Mouse (Mus musculus) hematopoietic stem cell, adult 5-6 weeks (primary cell): Measurements from ENCODE around the gene Gnaq. TPM values are rescaled to one million over a fixed set of nuclear protein-coding genes. Genes with fewer than 3 reads are reported as not detected.

Source experiments
- ATAC-seq, 2 experiments: fragments of 125-278 bp in 1 of 2; replicated peaks in 1 of 2; 2 replicates each; pipeline ENCODE4 v1.8.0; 2016 to 2017; ENCODE audit warnings: inconsistent platforms in 2 of 2, mild to moderate bottlenecking in 2 of 2, moderate number of reproducible peaks in 2 of 2, low read depth in 1 of 2, moderate TSS enrichment in 1 of 2; ENCODE audit not compliant: low FRiP score in 2 of 2, poor library complexity in 2 of 2, severe bottlenecking in 2 of 2, insufficient read depth in 1 of 2, low TSS enrichment in 1 of 2
- total RNA-seq: library from RNA; stranded (forward); fragments of 172-1452, 232-1000 nt; gene quantifications from 2 replicates; pipeline ENCODE4 v1.2.3, GENCODE M21; 2017

The Gnaq gene
- 21.0 and 29.8 TPM in 2 replicates for total RNA-seq

DNA sequence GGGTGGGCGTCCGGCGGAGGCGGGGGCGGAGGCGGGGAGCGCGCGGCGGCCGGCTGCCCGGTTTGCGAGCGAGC, at the start of gene Gnaq:
TSS of gene Gnaq (plus strand) at position 41 of the 74 bp plus-strand sequence.
- ATAC-seq: no peak

GRCm38 (mm10) chr19:16083981-16084630, 48.5 kb upstream of the Gnaq start:
- ATAC-seq: peak in 1 of 2 experiments; percentile 64; a peak in 1 of 4 replicates

GRCm38 (mm10) chr19:16085248-16085647, 47.4 kb upstream of the Gnaq start:
- ATAC-seq: no peak

DNA sequence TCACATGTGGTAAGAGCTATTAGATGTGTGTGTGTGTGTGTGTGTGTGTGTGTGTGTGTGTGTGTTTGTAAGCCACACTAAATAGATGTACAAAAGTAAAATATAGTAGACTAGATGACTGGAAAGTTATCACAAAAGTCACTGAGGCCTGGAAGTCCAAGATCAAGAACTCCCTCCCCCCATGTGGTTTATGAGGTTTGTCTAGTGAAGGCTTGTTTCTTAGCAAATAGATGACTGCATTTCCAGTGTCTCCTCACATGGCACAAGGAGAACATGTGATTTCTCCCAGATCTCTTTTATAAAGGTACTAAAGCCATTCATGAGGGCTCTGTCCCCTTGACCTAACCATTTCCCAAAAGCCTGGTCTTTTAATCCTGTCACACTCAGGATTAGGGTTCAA, 46.5 kb upstream of the Gnaq start:
- no peak for ATAC-seq

DNA sequence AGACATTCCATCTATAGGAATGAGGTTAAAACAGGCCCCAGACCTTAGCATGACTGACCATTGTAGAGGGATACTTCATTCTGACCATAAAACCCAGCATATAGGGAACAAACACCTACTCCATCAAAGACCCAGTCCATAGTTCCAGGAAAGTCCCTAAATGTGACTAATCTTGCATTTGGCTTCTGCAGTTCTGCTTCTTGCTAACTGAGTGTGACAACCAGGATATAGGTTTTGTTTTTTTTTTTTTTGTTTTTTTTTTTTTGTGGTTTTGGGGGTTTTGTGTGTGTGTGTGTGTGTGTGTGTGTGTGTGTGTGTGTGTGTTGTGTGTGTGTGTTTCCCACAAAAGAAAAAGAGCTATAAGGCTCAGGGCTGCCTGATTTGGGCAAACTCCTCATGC, 46.0 kb upstream of the Gnaq start:
- ATAC-seq: peak in 1 of 2 experiments; percentile 60; a peak in 1 of 4 replicates

DNA sequence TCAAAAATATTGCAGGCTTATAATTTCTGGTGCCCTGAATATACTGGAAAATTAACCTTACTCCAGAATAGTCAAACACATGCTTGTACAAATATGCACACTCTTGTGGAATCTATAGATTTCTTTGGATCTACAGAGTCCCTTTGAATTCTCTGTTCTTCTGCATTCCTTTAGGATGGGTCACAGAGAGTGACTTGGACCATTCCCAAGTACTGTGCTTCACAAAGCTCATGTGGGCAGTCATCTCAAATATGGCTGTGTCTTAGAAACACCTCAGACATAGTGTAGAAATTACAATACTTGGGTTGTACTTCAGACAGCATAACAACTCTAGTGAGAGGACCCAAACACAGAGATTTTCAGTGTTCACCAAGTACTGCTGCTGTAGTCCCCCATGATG, 45.2 kb upstream of the Gnaq start:
- ATAC-seq: no peak

DNA sequence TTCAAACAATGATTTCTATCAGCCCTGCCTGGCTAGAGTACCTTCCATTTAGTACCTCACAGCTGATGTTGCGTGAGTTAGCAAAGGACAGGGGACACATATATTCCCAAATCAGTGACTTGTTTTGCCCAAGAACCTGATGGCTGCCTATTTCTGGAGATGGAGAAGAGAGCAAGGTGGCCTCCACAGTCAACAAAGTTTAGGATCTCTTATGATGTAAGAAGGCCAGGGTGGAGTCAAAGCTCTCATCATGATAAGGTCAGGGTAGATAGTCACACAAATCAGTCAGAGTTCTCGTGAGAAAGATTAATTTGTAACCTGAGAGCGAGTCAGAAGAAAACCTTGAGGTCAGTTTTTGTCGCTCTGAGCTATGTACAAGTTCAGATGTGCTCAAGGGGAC, 39.0 kb upstream of the Gnaq start:
- ATAC-seq: no peak

- peak in 1 of 2 experiments; percentile 45; a peak in 1 of 4 replicates for ATAC-seq
Observed at GRCm38 (mm10) chr19:16109901-16110300, 22.7 kb upstream of the Gnaq start.

GRCm38 (mm10) chr19:16110670-16111069, 22.0 kb upstream of the Gnaq start:
- ATAC-seq: peak; percentile 62

- ATAC-seq: no peak
Observed at GRCm38 (mm10) chr19:16113295-16113694, 19.3 kb upstream of the Gnaq start.

DNA sequence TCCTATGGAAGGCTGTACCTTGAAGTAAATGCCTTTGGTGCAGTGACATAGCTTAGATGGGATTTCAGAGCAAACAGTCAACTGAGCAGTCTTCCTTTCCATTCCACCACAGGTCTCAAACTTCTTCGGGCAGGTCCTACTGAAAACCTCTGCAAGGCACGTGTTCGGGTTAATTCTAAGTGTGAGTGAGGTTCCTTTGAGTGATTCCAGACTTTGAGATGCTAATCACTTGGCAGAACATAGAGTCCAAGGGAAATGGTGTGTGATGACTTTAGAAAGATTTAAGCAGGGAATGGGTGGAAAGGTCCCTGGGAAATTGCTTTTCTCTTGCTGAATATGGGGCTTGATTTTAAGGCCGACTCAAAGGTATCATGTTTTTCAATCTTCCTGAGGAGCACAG, 14.2 kb upstream of the Gnaq start:
- no peak for ATAC-seq

GRCm38 (mm10) chr19:16121301-16121700, 11.3 kb upstream of the Gnaq start:
- no peak for ATAC-seq

GRCm38 (mm10) chr19:16128715-16129114, 3.9 kb upstream of the Gnaq start:
- ATAC-seq: no peak; a peak in 1 of 4 replicates

DNA sequence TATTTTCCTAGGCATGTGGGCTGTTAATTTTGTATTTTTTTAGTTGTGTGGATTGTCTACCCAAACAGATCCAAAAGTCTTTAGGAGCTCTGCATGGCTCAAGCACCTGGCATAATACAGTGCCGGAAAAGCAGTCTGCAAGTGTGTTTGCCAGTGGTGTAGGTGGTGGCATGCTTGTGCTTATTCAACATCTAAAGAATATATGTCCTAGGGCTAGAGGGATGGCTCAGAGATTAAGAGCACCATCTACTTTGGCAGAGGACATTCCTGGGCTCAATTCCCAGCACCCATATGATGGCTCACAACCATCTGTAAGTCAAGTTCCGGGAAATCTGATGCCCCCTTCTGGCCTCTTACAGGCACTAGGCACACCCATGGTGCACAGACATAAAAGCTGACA, 3.5 kb upstream of the Gnaq start:
- ATAC-seq: no peak

- no peak for ATAC-seq
Observed at GRCm38 (mm10) chr19:16130476-16130875, 2.2 kb upstream of the Gnaq start.

GRCm38 (mm10) chr19:16131831-16132230, 800 bp upstream of the Gnaq start:
- ATAC-seq: no peak

DNA sequence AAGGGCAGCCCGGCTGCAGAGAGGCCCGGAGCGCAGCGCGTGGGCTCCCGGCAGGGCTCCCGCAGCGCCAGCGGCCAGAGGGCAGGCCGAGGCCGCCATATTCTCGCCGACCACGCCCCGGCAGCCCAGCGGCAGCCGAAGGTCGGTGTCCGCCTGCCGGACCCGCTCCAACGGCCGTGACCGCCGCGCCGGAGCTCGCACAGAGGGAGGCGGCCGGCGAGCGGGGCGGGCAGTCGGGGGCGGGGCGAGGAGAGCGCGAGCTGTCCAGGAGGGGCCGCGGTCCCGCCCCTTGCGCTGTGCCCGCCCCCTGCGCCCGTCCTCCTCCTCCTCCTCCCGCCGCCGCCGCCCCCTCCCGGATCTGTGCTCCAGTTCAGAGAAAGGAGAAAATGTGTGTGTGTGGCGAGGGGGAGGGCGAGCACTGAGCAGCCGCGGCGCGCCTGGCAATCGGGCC, 266 bp upstream of the Gnaq start:
- peak; percentile 68 to 73 for ATAC-seq

DNA sequence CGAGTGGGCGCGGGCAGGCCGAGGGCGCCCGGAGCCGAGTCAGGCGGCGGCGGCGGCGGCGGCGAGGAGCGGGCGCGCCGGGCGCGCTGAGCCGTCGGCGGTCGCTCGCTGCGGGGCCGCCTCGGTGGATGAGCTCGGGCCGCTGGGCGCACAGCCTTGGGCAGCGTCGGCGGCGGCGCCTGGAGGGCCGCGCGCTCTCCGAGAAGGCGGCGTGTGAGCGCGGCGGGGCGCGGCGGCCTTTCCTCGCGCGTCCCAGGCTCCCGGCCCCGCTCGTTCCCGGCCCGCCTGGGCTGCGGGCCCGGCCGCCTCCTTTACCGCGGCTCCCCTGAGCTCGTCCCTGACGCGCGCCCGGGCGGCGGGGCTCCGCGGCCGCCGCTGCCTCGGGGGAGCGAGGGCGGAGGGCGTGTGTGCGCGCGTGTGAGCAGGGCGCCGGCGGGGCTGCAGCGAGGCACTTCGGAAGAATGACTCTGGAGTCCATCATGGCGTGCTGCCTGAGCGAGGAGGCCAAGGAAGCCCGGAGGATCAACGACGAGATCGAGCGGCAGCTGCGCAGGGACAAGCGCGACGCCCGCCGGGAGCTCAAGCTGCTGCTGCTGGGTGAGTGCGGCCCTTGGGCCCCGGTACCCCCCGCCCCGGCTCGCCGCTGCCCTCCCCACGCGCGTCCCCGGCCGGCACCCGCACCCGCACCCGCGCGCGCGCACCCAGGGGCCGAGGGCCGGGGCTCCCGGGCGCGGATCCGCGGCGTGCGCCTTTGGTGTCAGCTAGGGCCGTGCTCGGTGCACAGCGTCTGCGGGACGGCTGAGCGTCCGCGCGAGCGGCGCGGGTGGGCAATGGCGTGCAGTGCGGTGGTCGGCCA, 462 bp downstream of the Gnaq start:
- ATAC-seq: 0 out of 4 replicates have a peak, but pooled peaks of 1 of the 2 experiments have one; percentile 8
